Mouse (Mus musculus) cerebellum, postnatal 10 days (tissue): ENCODE results near the gene Gba.

ENCODE experiments used
- DNase-seq, 2 experiments: peaks; one replicate each; pipeline ENCODE4 v3.0.0; 2021; ENCODE audit warnings: mixed read lengths in 2 of 2

Gene Gba

DNA sequence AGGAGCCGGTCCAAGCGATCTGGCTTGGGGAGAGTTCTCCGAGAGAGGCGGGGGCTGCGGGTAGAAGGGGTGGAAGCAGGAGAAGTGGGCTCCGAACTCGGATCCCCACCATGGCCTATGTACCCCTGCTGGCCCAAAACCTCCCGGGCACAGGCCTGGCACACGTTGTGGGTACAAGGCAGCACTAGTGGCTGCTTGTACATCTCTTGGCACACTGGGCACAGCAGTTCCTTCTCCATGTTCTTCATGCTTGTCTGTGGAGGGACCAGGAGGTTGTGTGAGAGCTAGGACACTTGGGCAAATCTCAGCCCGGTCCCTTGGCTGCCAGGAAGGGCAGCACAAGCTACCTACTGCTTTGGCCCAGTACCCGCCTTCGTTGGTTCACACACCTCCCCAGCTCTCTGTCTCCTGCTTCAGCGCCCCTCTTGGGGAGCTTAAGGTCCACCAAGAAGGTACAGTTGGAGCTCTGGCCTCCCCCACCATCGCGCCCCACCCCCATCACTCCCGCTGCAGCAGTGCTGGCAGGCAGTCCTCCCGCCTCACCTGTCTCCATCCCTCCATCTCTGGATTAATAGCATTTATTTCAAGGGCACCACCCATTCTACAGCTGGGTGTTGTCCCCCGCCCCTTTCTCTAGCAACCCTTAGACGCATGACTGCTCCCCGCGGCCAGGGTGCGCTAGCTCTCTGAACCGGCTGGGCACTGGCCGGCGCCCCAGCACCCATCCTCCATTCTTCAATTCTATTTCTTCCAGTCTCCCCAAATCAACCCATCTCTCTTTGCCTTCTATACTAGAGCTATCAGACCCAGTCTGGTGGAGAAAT, 41.6 kb downstream of the Gba start:
- peak; percentile 81 to 84 for DNase-seq

DNA sequence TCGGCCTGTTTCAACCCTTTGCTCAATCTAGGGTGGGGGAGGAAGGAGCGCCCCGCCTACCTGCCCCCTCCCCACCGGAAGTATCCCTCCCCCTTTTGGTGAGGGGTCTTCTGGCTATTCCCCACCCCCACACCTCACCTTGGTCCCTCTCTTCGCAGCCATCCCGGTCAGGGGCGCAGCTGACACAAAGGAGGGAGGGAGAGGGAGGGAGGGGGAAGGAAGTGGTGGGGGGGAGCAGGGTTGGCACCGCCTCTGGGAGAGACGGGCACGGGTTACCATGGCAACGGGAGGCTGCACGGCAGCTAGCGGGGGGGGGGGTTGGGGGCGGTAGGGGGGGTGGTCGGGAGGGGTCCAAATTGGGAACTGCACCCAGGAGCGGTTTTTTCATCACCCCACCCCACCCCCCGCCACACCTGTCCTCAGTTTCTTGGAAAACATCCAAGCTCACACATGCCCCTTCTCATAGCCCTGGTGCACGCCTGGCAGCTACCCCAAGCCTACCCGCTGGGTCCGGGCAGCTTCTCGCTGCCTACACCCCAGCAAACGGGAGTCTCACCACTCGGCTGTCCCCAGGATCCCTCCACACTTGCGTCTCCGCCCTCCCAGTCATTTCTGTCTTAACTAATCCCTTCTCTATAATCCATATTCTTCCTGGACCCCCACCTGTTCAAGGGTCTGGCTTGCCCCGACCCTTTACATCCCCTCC, 42.4 kb downstream of the Gba start:
- DNase-seq, result peak; percentile 97

DNA sequence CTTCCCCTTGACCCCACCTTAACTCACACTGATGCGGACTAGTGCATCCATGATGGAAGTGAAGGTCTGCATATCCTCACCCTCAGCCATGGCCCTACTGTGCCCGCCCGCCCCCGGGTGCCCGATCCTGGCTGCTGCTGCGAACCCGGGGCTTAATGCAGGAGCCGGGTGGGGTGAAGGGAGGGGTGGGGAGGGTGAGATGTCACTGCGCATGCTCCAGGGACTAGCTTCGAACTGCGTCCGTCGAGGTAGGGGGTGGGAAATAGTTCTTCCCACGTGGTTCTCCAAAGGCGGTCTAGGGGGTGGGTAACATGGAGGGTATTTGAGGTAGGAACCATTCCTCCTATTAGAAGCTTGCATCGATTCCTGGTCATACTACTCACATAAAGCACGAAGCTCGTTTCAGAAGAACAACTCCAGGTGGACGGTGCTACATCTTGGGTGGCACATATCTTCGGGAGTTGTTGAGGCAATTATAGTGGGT, 43.0 kb downstream of the Gba start, which contains the start of gene Krtcap2:
Krtcap2 (plus strand) TSS at position 279 of the 484 bp plus-strand sequence.
- DNase-seq, result peak; percentile 89 to 90

DNA sequence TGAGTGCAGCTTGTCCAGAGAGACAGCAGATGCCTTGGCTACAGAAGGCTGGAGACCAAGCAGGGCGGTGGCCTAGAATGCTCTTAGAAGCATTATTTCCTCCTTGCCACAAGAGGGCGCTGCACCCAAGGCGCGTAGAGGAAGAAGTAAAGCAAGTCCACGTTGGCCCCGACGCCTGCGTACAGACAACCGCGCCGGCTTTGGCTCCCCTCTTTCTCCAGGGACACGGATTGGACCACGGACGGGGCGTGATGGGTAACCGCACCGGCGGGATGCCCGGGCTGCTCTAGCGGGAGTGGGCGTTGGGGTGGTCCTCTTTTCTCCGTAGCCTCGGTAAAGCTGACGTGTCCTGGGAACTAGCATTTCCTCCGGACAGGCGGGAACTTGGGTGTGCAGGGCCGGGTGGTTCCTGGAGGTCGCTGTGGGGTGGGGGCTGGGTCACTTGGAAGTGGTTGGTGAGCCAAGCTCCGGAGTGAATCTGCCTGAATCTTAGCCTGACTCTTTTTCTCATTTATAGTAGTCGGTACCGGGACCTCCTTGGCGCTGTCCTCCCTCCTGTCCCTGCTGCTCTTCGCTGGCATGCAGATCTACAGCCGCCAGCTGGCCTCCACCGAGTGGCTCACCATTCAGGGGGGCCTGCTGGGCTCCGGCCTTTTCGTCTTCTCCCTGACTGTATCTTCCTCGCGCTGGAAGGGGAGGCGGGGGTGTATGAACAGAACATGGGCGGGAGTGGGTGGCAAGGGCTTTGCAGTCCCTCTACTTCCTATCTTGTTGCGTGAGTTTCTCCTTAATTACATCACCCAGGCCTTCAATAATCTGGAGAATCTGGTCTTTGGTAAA, 43.8 kb downstream of the Gba start, which contains the start of gene Trim46:
Trim46 (minus strand) TSS at position 49 of the 840 bp plus-strand sequence.
- DNase-seq, result peak; percentile 97

DNA sequence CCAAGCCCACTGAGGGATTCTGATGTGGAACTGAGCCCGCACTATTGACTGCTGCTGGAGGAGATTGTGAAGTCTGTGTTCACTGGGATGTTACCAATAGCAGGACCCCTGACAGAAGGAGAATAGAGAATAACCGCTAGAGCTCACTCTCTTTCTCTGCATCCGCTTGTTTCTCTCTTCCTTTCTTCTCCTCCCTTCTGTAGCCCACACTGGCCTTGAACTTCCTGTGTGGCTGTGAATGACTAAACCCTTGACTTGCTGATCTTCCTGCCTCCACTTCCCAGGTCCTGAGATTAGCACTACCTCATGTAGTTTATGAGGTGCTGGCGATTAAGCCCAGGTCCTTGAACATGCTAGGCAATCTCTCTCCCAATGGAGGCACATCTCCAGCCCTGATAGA, 44.7 kb downstream of the Gba start:
- DNase-seq, result no peak

DNA sequence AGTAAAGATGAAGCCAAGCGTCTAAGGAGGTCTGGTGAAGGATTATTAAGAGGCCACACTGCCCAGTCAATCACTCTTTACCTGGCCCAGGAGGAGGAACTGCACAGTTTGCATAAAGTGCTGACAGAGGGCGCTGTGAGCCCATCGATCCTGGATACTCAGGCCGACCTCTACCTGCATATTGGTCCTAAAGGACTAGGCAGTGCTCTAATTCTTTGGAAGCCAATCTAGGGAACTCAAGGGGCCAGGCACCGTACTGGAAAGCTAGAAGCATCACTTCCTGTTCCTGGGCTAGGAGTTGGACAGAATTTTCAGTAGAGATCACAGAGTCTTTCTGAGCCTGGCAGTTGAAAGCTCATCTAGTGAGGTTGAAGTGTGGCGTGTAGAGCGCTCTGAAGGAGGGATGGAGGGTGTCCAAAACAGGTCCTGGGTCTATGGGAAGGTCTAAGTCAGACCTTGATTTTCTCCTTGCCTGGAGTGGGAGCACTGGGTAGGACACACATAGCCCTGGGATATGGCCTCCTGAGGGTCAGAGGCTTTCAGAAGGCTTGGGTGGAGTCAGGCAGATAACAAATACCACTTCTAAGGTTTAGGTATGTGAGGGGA, 47.8 kb downstream of the Gba start:
- DNase-seq, result peak; percentile 83 to 88

DNA sequence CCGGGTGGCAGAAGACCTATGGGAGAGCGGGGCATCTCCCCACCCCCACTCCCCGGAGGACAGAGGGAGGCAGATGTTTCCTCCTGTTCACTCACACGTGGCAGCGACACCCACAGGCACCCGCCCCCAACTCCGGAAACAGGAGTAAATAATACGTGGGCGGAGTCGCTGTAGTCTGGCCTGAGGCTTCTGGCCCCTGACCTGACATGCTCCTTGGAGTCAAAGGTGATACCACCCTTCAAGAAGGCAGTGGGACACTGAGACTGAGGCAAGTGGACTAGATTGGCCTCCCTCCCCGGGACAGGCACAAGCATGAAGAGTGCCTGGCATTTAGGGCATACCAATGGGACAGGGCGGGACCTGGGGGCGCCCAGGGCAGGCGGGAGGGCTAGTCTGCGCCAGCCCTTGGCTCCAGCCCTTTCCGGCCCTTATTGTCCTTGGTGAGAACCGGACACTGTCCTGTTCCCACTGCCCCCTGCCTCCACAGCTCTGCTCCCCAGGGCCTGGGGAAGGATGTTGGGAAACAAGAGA, 48.7 kb downstream of the Gba start:
- DNase-seq, result peak in 1 of 2 experiments; percentile 37

DNA sequence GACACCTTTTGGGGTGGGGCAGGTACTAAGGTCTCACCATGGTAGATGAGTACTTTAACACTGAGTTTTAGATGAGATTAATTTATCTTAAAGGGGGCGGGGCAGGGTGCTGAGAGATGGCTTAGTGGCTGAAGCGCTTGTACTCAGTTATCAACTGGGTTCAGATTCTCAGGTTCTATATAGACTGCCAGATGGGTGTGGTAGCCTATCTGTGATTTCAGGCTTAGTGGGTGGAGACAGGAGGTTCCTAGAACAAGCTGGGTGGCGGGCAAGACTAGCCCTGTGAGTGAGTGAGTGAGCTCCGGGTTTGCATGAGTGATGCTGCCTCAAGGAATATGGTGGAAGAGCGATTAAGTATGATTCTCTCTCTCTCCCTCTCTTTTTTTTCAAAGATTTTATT, 52.3 kb downstream of the Gba start:
- no peak for DNase-seq

DNA sequence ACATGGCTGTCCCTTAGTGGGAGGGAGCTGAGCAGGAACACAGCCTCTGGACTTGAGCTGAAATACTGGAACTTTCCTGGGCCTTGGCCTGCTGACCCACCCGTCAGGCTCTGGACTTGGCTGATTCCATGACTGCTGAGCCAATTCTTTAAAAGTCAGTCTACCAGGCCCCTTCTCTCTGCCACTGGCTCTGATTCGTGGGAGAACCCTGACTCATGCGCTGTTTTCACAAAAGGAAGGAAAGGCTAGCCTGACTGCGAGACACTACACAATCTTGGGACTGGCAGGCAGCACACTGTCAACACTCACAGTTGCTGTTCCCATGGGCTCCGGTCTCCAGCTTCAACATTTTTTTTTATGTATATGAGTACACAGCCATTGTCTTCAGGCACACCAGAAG, 53.4 kb downstream of the Gba start:
- DNase-seq, result no peak
